Mouse (Mus musculus) hindbrain, embryonic 12.5 days (tissue): Measurements from ENCODE around the gene Pgc. TPM values are rescaled to one million over a fixed set of nuclear protein-coding genes. Genes with fewer than 3 reads are reported as not detected.

Source experiments
- ATAC-seq: fragments of 200-750 bp; cut with Nextera tagmentation; 2 replicates; pipeline ENCODE4 v1.8.0; 2017; ENCODE audit warnings: moderate TSS enrichment; ENCODE audit not compliant: low FRiP score
- H3K27ac ChIP-seq: fragments of 300-500 bp; sonication (generic); 2 replicates; pipeline ENCODE4 v1.5.1; 2016; ENCODE audit warnings: mild to moderate bottlenecking
- H3K27me3 ChIP-seq: fragments of 300-500 bp; sonication (generic); 2 replicates; pipeline ENCODE4 v1.6.1; 2016; ENCODE audit warnings: mild to moderate bottlenecking
- H3K36me3 ChIP-seq: fragments of 300-500 bp; sonication (generic); 2 replicates; pipeline ENCODE4 v1.6.1; 2016; ENCODE audit warnings: mild to moderate bottlenecking
- H3K4me1 ChIP-seq: fragments of 300-500 bp; sonication (generic); 2 replicates; pipeline ENCODE4 v1.6.1; 2016
- H3K4me2 ChIP-seq: fragments of 300-500 bp; sonication (generic); replicated peaks from 2 replicates; pipeline ENCODE4 v1.6.1; 2016; ENCODE audit warnings: mild to moderate bottlenecking
- H3K4me3 ChIP-seq: fragments of 300-500 bp; sonication (generic); 2 replicates; pipeline ENCODE4 v1.5.1; 2016; ENCODE audit warnings: mild to moderate bottlenecking
- H3K9ac ChIP-seq: fragments of 300-500 bp; sonication (generic); 2 replicates; pipeline ENCODE4 v1.6.1; 2016; ENCODE audit warnings: mild to moderate bottlenecking, moderate library complexity
- H3K9me3 ChIP-seq: fragments of 300-500 bp; sonication (generic); replicated peaks from 2 replicates; pipeline ENCODE4 v1.6.1; 2016; ENCODE audit warnings: mild to moderate bottlenecking
- WGBS: fragments of 180-500 bp; shearing (Covaris S2); methylation state at CpG from one replicate; pipeline ENCODE4 v1.1.7; 2016; 5-methylcytosine and 5-hydroxymethylcytosine counted together
- polyA plus RNA-seq: library from polyadenylated mRNA; unstranded; fragments of >200 nt; fragmentation: Nextera tagmentation; extraction: Ambion mirVana; gene quantifications from 2 replicates; pipeline ENCODE4 v1.2.1, GENCODE M21; 2016

Pgc gene
- not detected in 2 replicates for polyA plus RNA-seq

- 77% methylated on average over 11 of the region's 11 CpGs for WGBS
- H3K27ac ChIP-seq, result no peak within 1 kb of the TSS
- no peaks in the 10 kb centered on the region for H3K36me3 ChIP-seq
- H3K27me3 ChIP-seq, result no peaks in the 10 kb centered on the region; the same call in 1 of the 2 replicates
- ATAC-seq, result no peak
- H3K4me3 ChIP-seq, result no peak within 1 kb of the TSS
- H3K9ac ChIP-seq, result no peak within 1 kb of the TSS
- no peak within 1 kb of the TSS for H3K4me2 ChIP-seq
- no peaks in the 10 kb centered on the region for H3K4me1 ChIP-seq
- no peaks in the 10 kb centered on the region for H3K9me3 ChIP-seq
Observed at GRCm38 (mm10) chr17:47726566-47726965, at the start of gene Pgc. Gene Pgc (plus strand): TSS chr17:47726842.

- 91% methylated on average over 5 of the region's 5 CpGs for WGBS
- no peak for ATAC-seq
- Histone ChIP-seq H3K4me1 (peaks cover 4% of the 10 kb centered on the region; the same call in 1 of the 2 replicates), H3K4me2 (no peak overlapping the region), H3K27ac (no peak overlapping the region), H3K9ac (no peak overlapping the region), H3K4me3 (no peak overlapping the region), H3K36me3 (peaks cover 63% of the 10 kb centered on the region), H3K27me3 (peaks cover 4% of the 10 kb centered on the region; the same call in 1 of the 2 replicates), H3K9me3 (no peaks in the 10 kb centered on the region)
Observed at GRCm38 (mm10) chr17:47678238-47678637, 48.4 kb upstream of the Pgc start.

- Histone ChIP-seq H3K9ac (no peak overlapping the region), H3K4me3 (no peak overlapping the region), H3K4me2 (no peak overlapping the region), H3K27ac (no peak overlapping the region), H3K27me3 (no peaks in the 10 kb centered on the region), H3K36me3 (peaks cover 68% of the 10 kb centered on the region), H3K9me3 (no peaks in the 10 kb centered on the region), H3K4me1 (no peaks in the 10 kb centered on the region)
- ATAC-seq, result no peak
- WGBS, result 89% methylated on average over 5 of the region's 5 CpGs
Observed at GRCm38 (mm10) chr17:47678702-47679101, 47.9 kb upstream of the Pgc start.

GRCm38 (mm10) chr17:47682836-47683235 lies 43.8 kb upstream of the Pgc start:
- Histone ChIP-seq H3K4me2 (no peak overlapping the region), H3K27ac (no peak overlapping the region), H3K9ac (no peak overlapping the region), H3K4me1 (peaks cover 12% of the 10 kb centered on the region), H3K4me3 (no peak overlapping the region), H3K36me3 (peaks cover 79% of the 10 kb centered on the region), H3K27me3 (no peaks in the 10 kb centered on the region), H3K9me3 (no peaks in the 10 kb centered on the region)
- 79% methylated on average over 4 of the region's 4 CpGs for WGBS
- no peak for ATAC-seq

- H3K27ac ChIP-seq, result peak overlapping the region; percentile 87
- peak overlapping the region; percentile 96 for H3K4me2 ChIP-seq
- no peaks in the 10 kb centered on the region for H3K9me3 ChIP-seq
- peaks cover 18% of the 10 kb centered on the region for H3K4me1 ChIP-seq
- peak overlapping the region; percentile 73 for H3K4me3 ChIP-seq
- WGBS, result 1% methylated on average over 70 of the region's 70 CpGs
- peak overlapping the region; percentile 88 for H3K9ac ChIP-seq
- H3K27me3 ChIP-seq, result 0 out of 2 replicates have a peak, but pooled peaks cover 4% of the 10 kb centered on the region
- ATAC-seq, result peak; percentile 91
- peaks cover 36% of the 10 kb centered on the region for H3K36me3 ChIP-seq
Observed at GRCm38 (mm10) chr17:47687409-47688343, 39.0 kb upstream of the Pgc start.

- no peak for ATAC-seq
- 1% methylated on average over 9 of the region's 9 CpGs for WGBS
- H3K9me3 ChIP-seq, result no peaks in the 10 kb centered on the region
- H3K4me3 ChIP-seq, result peak within 1 kb of the TSS; percentile 73
- peak within 1 kb of the TSS; percentile 88 for H3K9ac ChIP-seq
- H3K4me2 ChIP-seq, result peak within 1 kb of the TSS; percentile 96
- peaks cover 18% of the 10 kb centered on the region for H3K4me1 ChIP-seq
- peaks cover 4% of the 10 kb centered on the region; the same call in 1 of the 2 replicates for H3K27me3 ChIP-seq
- peaks cover 31% of the 10 kb centered on the region for H3K36me3 ChIP-seq
- H3K27ac ChIP-seq, result peak within 1 kb of the TSS; percentile 87
Observed at GRCm38 (mm10) chr17:47688344-47688607, 38.4 kb upstream of the Pgc start, which contains the start of gene Tomm6. Gene Tomm6 (minus strand): TSS chr17:47688386.

DNA sequence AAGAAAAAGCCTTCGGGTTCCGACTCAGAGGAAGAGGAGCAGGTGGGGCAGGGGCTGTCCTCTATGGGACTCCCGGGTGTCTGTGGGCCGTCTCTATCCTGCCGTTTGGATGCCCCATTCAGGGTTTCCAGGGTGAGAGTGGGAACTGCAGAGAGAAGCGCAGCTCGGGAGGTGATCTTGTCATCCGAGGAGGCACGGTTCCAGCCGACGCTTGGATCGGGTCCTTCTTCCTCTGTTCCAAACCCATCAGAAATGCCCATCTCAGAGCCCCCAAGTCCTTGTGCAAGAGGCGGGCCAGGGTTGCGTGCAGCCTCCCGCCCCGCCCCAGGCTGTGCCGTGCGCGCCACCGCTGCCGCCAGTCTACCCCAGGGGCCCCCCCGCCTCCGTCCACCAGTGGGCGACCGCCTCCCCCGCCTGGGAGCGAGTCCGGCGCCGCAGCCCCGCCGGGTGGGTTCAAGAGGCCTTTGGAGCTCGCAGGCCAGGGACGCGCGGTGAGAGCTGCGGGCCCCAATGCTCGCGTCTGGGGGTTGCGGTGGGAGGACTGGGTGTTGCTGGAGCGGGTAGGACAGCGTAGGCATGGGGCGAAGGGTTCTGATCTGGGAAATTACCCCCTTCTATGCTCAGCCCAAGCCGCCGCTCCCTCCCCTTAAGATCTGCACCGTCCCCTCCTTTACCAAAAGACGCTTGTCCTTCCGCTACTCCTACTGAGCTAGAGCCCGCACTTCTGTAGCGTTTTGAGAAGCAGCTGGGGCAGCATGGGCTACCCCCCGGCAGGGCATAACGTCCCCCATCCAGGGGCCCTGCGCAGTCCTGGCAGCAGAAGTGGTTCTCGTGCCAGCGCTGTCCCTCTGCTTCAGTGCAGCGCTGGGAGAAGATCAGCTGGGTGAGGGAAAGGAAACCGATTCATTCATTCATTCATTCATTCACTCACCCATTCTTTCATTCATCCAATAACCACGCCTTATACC lies 37.8 kb upstream of the Pgc start, which contains the start of gene Frs3:
TSS of gene Frs3 (plus strand) at position 423 of the 968 bp plus-strand sequence.
- Histone ChIP-seq H3K4me2 (peak within 1 kb of the TSS; percentile 96), H3K4me3 (peak within 1 kb of the TSS; percentile 73), H3K27me3 (peaks cover 6% of the 10 kb centered on the region; the same call in 1 of the 2 replicates), H3K9me3 (no peaks in the 10 kb centered on the region), H3K27ac (peak within 1 kb of the TSS; percentile 87), H3K36me3 (peaks cover 24% of the 10 kb centered on the region), H3K4me1 (peaks cover 21% of the 10 kb centered on the region), H3K9ac (peak within 1 kb of the TSS; percentile 88)
- WGBS, result 2% methylated on average over 56 of the region's 58 CpGs
- peak; percentile 69 for ATAC-seq

GRCm38 (mm10) chr17:47689894-47690293 lies 36.7 kb upstream of the Pgc start:
- 78% methylated on average over 5 of the region's 8 CpGs for WGBS
- Histone ChIP-seq H3K4me3 (no peak overlapping the region), H3K27ac (no peak overlapping the region), H3K27me3 (peaks cover 7% of the 10 kb centered on the region; the same call in 1 of the 2 replicates), H3K9me3 (no peaks in the 10 kb centered on the region), H3K9ac (no peak overlapping the region), H3K36me3 (peaks cover 15% of the 10 kb centered on the region; the same call in 1 of the 2 replicates), H3K4me1 (peaks cover 25% of the 10 kb centered on the region), H3K4me2 (peak overlapping the region; percentile 96)
- no peak for ATAC-seq

GRCm38 (mm10) chr17:47691650-47692049 lies 35.0 kb upstream of the Pgc start:
- H3K4me2 ChIP-seq, result no peak overlapping the region
- H3K27ac ChIP-seq, result no peak overlapping the region
- no peak for ATAC-seq
- 90% methylated on average over 3 of the region's 3 CpGs for WGBS
- H3K4me1 ChIP-seq, result peaks cover 27% of the 10 kb centered on the region
- no peak overlapping the region for H3K4me3 ChIP-seq
- H3K9me3 ChIP-seq, result no peaks in the 10 kb centered on the region
- peaks cover 7% of the 10 kb centered on the region; the same call in 1 of the 2 replicates for H3K27me3 ChIP-seq
- H3K36me3 ChIP-seq, result peaks cover 3% of the 10 kb centered on the region; the same call in 1 of the 2 replicates
- no peak overlapping the region for H3K9ac ChIP-seq

DNA sequence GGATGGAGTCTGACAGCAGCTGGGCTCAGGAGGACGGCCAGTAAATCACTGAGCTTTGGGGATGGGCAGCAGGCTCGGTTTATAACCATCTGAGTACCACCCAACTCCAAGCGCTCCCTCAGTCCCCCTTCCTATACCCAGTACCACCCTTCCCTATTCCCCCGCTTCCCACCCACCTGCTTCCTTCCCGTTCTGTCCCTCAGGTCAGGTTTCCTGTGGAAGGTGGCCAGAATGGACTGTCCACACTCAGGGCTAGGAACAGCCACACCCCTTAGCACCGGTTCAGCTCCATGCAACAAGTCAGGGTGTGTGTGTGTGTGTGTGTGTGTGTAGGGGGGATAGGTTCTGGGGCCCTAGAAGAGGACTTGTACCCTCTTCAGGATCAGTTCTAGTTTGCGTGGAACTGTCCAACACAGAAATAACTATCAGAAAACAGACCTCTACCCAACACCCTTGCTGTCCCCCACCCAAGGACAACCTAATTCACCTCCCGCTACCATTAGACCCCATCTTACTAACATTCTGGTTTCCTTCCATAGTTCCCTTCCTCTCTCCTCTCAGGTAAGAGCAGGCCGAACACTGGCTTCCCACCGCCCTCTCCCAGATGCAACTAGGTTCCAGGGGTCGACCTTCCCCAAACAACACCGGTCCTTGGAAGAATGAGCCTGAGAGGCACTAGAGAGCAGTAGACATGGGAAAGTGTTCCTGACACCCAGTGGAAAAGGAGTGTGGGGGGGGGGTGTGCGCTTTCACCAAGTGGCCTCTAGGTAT lies 32.8 kb upstream of the Pgc start:
- H3K4me2 ChIP-seq, result peak overlapping the region; percentile 70
- no peak for ATAC-seq
- H3K36me3 ChIP-seq, result 0 out of 2 replicates have a peak, but pooled peaks cover 5% of the 10 kb centered on the region
- peak overlapping the region; percentile 84 for H3K9ac ChIP-seq
- H3K4me1 ChIP-seq, result peaks cover 19% of the 10 kb centered on the region
- H3K27ac ChIP-seq, result peak overlapping the region; percentile 74
- 33% methylated on average over 13 of the region's 13 CpGs for WGBS
- no peaks in the 10 kb centered on the region for H3K9me3 ChIP-seq
- H3K27me3 ChIP-seq, result peaks cover 7% of the 10 kb centered on the region; the same call in 1 of the 2 replicates
- peak overlapping the region; percentile 74 for H3K4me3 ChIP-seq

DNA sequence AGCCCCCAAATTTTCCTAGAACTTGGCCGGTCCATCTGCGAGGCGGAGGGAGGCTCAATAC lies 32.4 kb upstream of the Pgc start, which contains the start of gene Gm21981:
TSS of gene Gm21981 (minus strand) at position 14 of the 61 bp plus-strand sequence.
- ATAC-seq, result no peak
- Histone ChIP-seq H3K27ac (peak within 1 kb of the TSS; percentile 74), H3K9me3 (no peaks in the 10 kb centered on the region), H3K36me3 (peaks cover 10% of the 10 kb centered on the region; the same call in 1 of the 2 replicates), H3K4me1 (peaks cover 17% of the 10 kb centered on the region), H3K9ac (peak within 1 kb of the TSS; percentile 84), H3K4me3 (peak within 1 kb of the TSS; percentile 74), H3K27me3 (peaks cover 7% of the 10 kb centered on the region; the same call in 1 of the 2 replicates), H3K4me2 (peak within 1 kb of the TSS; percentile 70)
- 2% methylated on average over 3 of the region's 3 CpGs for WGBS
